Mouse (Mus musculus): Measurements from ENCODE around the gene Dnaaf1.

Dnaaf1 gene

GRCm38 (mm10) chr8:119620848-119621465 lies 45.9 kb downstream of the Dnaaf1 start:
- in situ Hi-C loops (cut with MboI, MseI), result no loop called here

- in situ Hi-C loops (cut with MboI, MseI), result no loop called here
Measured at GRCm38 (mm10) chr8:119622555-119622954, 47.5 kb downstream of the Dnaaf1 start.

GRCm38 (mm10) chr8:119623061-119623460 lies 48.0 kb downstream of the Dnaaf1 start:
- in situ Hi-C loops (cut with MboI, MseI), result no loop called here

- in situ Hi-C loops (cut with MboI, MseI), result no loop called here
Measured at GRCm38 (mm10) chr8:119623744-119624143, 48.7 kb downstream of the Dnaaf1 start.

GRCm38 (mm10) chr8:119624916-119625315 lies 49.9 kb downstream of the Dnaaf1 start:
- in situ Hi-C loops (cut with MboI, MseI), result no loop called here

- in situ Hi-C loops (cut with MboI, MseI), result no loop called here
Measured at GRCm38 (mm10) chr8:119625788-119626187, 50.8 kb downstream of the Dnaaf1 start.

GRCm38 (mm10) chr8:119627199-119627598 lies 52.2 kb downstream of the Dnaaf1 start:
- in situ Hi-C loops (cut with MboI, MseI), result no loop called here

- in situ Hi-C loops (cut with MboI, MseI), result no loop called here
Measured at GRCm38 (mm10) chr8:119627613-119628359, 52.8 kb downstream of the Dnaaf1 start.

- in situ Hi-C loops (cut with MboI, MseI), result no loop called here
Measured at GRCm38 (mm10) chr8:119630841-119631240, 55.8 kb downstream of the Dnaaf1 start.

- in situ Hi-C loops (cut with MboI, MseI), result no loop called here
Measured at GRCm38 (mm10) chr8:119632246-119632645, 57.2 kb downstream of the Dnaaf1 start.

GRCm38 (mm10) chr8:119632909-119633308 lies 57.9 kb downstream of the Dnaaf1 start:
- in situ Hi-C loops (cut with MboI, MseI), result no loop called here

- in situ Hi-C loops (cut with MboI, MseI), result no loop called here
Measured at GRCm38 (mm10) chr8:119634616-119635336, 59.7 kb downstream of the Dnaaf1 start.

- in situ Hi-C loops (cut with MboI, MseI), result no loop called here
Measured at GRCm38 (mm10) chr8:119635378-119635777, 60.3 kb downstream of the Dnaaf1 start, which contains the start of gene Kcng4. Gene Kcng4, minus strand, starts transcription at chr8:119635680.

GRCm38 (mm10) chr8:119635958-119636357 lies 60.9 kb downstream of the Dnaaf1 start:
- in situ Hi-C loops (cut with MboI, MseI), result no loop called here

- in situ Hi-C loops (cut with MboI, MseI), result no loop called here
Measured at GRCm38 (mm10) chr8:119636766-119637165, 61.7 kb downstream of the Dnaaf1 start.

- in situ Hi-C loops (cut with MboI, MseI), result no loop called here
Measured at GRCm38 (mm10) chr8:119637381-119637780, 62.3 kb downstream of the Dnaaf1 start.

- in situ Hi-C loops (cut with MboI, MseI), result no loop called here
Measured at GRCm38 (mm10) chr8:119638261-119638660, 63.2 kb downstream of the Dnaaf1 start.

- in situ Hi-C loops (cut with MboI, MseI), result no loop called here
Measured at GRCm38 (mm10) chr8:119639798-119640197, 64.8 kb downstream of the Dnaaf1 start.

- in situ Hi-C loops (cut with MboI, MseI), result no loop called here
Measured at GRCm38 (mm10) chr8:119641058-119641457, 66.0 kb downstream of the Dnaaf1 start.

GRCm38 (mm10) chr8:119642960-119643359 lies 67.9 kb downstream of the Dnaaf1 start:
- in situ Hi-C loops (cut with MboI, MseI), result no loop called here

GRCm38 (mm10) chr8:119644429-119644960 lies 69.5 kb downstream of the Dnaaf1 start:
- in situ Hi-C loops (cut with MboI, MseI), result no loop called here

- in situ Hi-C loops (cut with MboI, MseI), result no loop called here
Measured at GRCm38 (mm10) chr8:119644981-119645597, 70.1 kb downstream of the Dnaaf1 start.
